Mouse (Mus musculus): ENCODE data around the gene Galk2. TPM values are rescaled to one million over a fixed set of nuclear protein-coding genes. Genes with fewer than 3 reads are reported as not detected.
A peak's percentile ranks its signal among the peaks of the same experiment; 100 is the strongest.

The Galk2 gene
- total and polyA plus RNA-seq, 3 experiments: 0.08 to 0.29 TPM; not detected in 1

GRCm38 (mm10) chr2:125858521-125859280 is at the start of gene Galk2, which contains the start of gene Cops2 (continued):
- no peak for TF ChIP-seq SMC3 (IDR thresholded peaks at IDR 0.05; ENCODE audit: low read depth, low read length)
- TF ChIP-seq CTCF (IDR thresholded peaks at IDR 0.05 in 2 of 3, conservative IDR thresholded peaks at IDR 0.05 in 1 of 3; ENCODE audit: control insufficient read depth in 1 of 3, insufficient read depth in 1 of 3, low read depth in 2 of 3, low read length in 3 of 3, poor library complexity in 1 of 3, severe bottlenecking in 1 of 3): no peak
- no peak; the same call in 1 of the 2 replicates for TF ChIP-seq ETS1 (IDR thresholded peaks at IDR 0.05; ENCODE audit: low read depth, low read length)
- TF ChIP-seq RCOR1 (IDR thresholded peaks at IDR 0.05; ENCODE audit: low read depth, low read length): no peak

- TF ChIP-seq ZNF384 (IDR thresholded peaks at IDR 0.05; ENCODE audit: low read depth, low read length) (no peak), NELFE (IDR thresholded peaks at IDR 0.05; ENCODE audit: low read depth, low read length) (no peak)
- H3K27me3 ChIP-seq (ENCODE audit: control insufficient read depth in 1 of 2, insufficient read depth in 2 of 2, low read length in 2 of 2): no peaks in the 10 kb centered on the region
- peaks cover 0 to 16% of the 10 kb centered on the region in 2 experiments; a peak in 2 of 4 replicates for H3K36me3 ChIP-seq (ENCODE audit: control insufficient read depth in 1 of 2, insufficient read depth in 2 of 2, low read length in 2 of 2)
- H3K27ac ChIP-seq (ENCODE audit: control insufficient read depth, low read depth, low read length): no peak overlapping the region
- H3K9ac ChIP-seq (ENCODE audit: control insufficient read depth, low read depth, low read length, poor library complexity, severe bottlenecking): no peak overlapping the region
- no peaks in the 10 kb centered on the region for H3K9me3 ChIP-seq (replicated peaks; ENCODE audit: insufficient read depth, low read length)
- H3K4me3 ChIP-seq (ENCODE audit: control insufficient read depth in 1 of 2, insufficient read depth in 1 of 2, low read depth in 2 of 2, low read length in 2 of 2): no peak overlapping the region
- DNase-seq (ENCODE audit: low read depth, low spot score): no peak
- H3K79me2 ChIP-seq (ENCODE audit: control insufficient read depth, insufficient read depth, low read length, poor library complexity): no peaks in the 10 kb centered on the region
- peaks cover 6 to 18% of the 10 kb centered on the region in 2 experiments for H3K4me1 ChIP-seq (ENCODE audit: control insufficient read depth in 1 of 2, insufficient read depth in 2 of 2, low read length in 2 of 2)
Observed at GRCm38 (mm10) chr2:125809551-125809950, 49.4 kb upstream of the Galk2 start.

DNA sequence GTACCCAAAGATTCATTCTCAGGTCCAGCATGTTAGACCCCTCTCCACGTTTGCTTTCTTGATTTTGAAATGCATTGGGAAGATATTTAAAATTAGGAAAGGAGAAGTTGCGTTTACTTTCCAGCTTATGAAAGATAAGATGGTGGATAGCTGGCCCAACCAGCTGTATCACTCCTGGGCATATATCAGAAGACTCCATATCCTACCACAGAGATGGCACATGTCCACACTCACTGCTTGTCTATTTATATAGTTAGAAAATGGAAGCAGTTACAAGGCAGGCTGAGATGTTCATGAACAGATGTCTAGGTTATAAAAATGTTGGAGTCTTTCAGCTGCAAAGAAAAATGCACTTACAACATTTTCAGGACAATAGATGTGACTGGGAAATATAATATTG is 47.6 kb upstream of the Galk2 start:
- Histone ChIP-seq H3K9ac (ENCODE audit: control insufficient read depth, low read depth, low read length, poor library complexity, severe bottlenecking) (no peak overlapping the region), H3K79me2 (ENCODE audit: control insufficient read depth, insufficient read depth, low read length, poor library complexity) (no peaks in the 10 kb centered on the region), H3K27me3 (ENCODE audit: control insufficient read depth in 1 of 2, insufficient read depth in 2 of 2, low read length in 2 of 2) (no peaks in the 10 kb centered on the region), H3K4me3 (ENCODE audit: control insufficient read depth in 1 of 2, insufficient read depth in 1 of 2, low read depth in 2 of 2, low read length in 2 of 2) (no peak overlapping the region), H3K27ac (ENCODE audit: control insufficient read depth, low read depth, low read length) (no peak overlapping the region), H3K9me3 (replicated peaks; ENCODE audit: insufficient read depth, low read length) (no peaks in the 10 kb centered on the region), H3K36me3 (ENCODE audit: control insufficient read depth in 1 of 2, insufficient read depth in 2 of 2, low read length in 2 of 2) (peaks cover 0 to 16% of the 10 kb centered on the region in 2 experiments; a peak in 2 of 4 replicates), H3K4me1 (ENCODE audit: control insufficient read depth in 1 of 2, insufficient read depth in 2 of 2, low read length in 2 of 2) (peaks cover 6 to 18% of the 10 kb centered on the region in 2 experiments)
- TF ChIP-seq ELF1 (IDR thresholded peaks at IDR 0.05; ENCODE audit: low read depth, low read length) (no peak), RCOR1 (IDR thresholded peaks at IDR 0.05; ENCODE audit: low read depth, low read length) (peak; percentile 91), ZC3H11A (IDR thresholded peaks at IDR 0.05; ENCODE audit: low read depth, low read length) (no peak), TAL1 (IDR thresholded peaks at IDR 0.05; ENCODE audit: low read length) (peak; percentile 51), MEF2A (IDR thresholded peaks at IDR 0.05; ENCODE audit: extremely low read depth, insufficient replicate concordance, low read depth, low read length, poor library complexity, severe bottlenecking) (peak; percentile 91; the same call in 1 of the 2 replicates), USF1 (IDR thresholded peaks at IDR 0.05; ENCODE audit: low read depth, low read length) (peak; percentile 36; the same call in 1 of the 2 replicates), SIN3A (IDR thresholded peaks at IDR 0.05; ENCODE audit: low read length) (peak; percentile 71), TCF12 (IDR thresholded peaks at IDR 0.05; ENCODE audit: low read depth, low read length) (peak; percentile 95), BHLHE40 (IDR thresholded peaks at IDR 0.05; ENCODE audit: borderline replicate concordance, low read depth, low read length) (peak; percentile 80), MYC (IDR thresholded peaks at IDR 0.05; ENCODE audit: low read depth, low read length) (peak; percentile 27; the same call in 1 of the 2 replicates), TBP (IDR thresholded peaks at IDR 0.05; ENCODE audit: low read depth, low read length) (no peak), GATA1 (IDR thresholded peaks at IDR 0.05; ENCODE audit: low read depth, low read length) (peak; percentile 94), POLR2AphosphoS5 (IDR thresholded peaks at IDR 0.05; ENCODE audit: borderline replicate concordance, low read depth, low read length) (no peak), NRF1 (IDR thresholded peaks at IDR 0.05; ENCODE audit: insufficient read depth, low read depth, low read length, poor library complexity, severe bottlenecking) (no peak), EP300 (IDR thresholded peaks at IDR 0.05; ENCODE audit: low read depth in 1 of 2, low read length in 2 of 2) (peak; percentile 91 to 95), MXI1 (IDR thresholded peaks at IDR 0.05; ENCODE audit: low read depth, low read length) (peak; percentile 68; the same call in 1 of the 2 replicates), MAX (IDR thresholded peaks at IDR 0.05; ENCODE audit: low read length) (peak; percentile 53; the same call in 1 of the 2 replicates), MAFK (IDR thresholded peaks at IDR 0.05; ENCODE audit: borderline replicate concordance, low read depth, low read length) (0 out of 2 replicates have a peak, but pooled peaks have one; percentile 60), ETS1 (IDR thresholded peaks at IDR 0.05; ENCODE audit: low read depth, low read length) (peak; percentile 96)
- peak; percentile 72 for DNase-seq (ENCODE audit: low read depth, low spot score)

Measured in MEL (cell line).